Mouse (Mus musculus) megakaryocyte, embryonic 14.5 days (primary cell): ENCODE results near the gene Yeats2. TPM values are rescaled to one million over a fixed set of nuclear protein-coding genes. Genes with fewer than 3 reads are reported as not detected.

Experiments
- H3K27me3 ChIP-seq: replicated peaks from 2 replicates; pipeline ENCODE3; 2012; ENCODE audit warnings: inconsistent platforms
- H3K36me3 ChIP-seq: replicated peaks from 2 replicates; pipeline ENCODE3; 2012; ENCODE audit warnings: low read length, inconsistent platforms, mixed read lengths
- H3K4me1 ChIP-seq: 2 replicates; pipeline ENCODE4 v1.6.1; 2012; ENCODE audit warnings: inconsistent platforms
- H3K4me3 ChIP-seq: replicated peaks from 2 replicates; pipeline ENCODE3; 2012; ENCODE audit warnings: moderate library complexity, mild to moderate bottlenecking, inconsistent platforms
- H3K9me3 ChIP-seq: 2 replicates; pipeline ENCODE4 v1.6.1; 2012; ENCODE audit warnings: inconsistent platforms
- FLI1 ChIP-seq: IDR thresholded peaks from 2 replicates; pipeline ENCODE4 v1.6.1; 2012; ENCODE audit warnings: low read length, inconsistent platforms, mixed read lengths
- GATA1 ChIP-seq: IDR thresholded peaks from 3 replicates; pipeline ENCODE4 v1.6.1; 2012; ENCODE audit warnings: mixed read lengths, low read length, inconsistent platforms, borderline replicate concordance
- polyA plus RNA-seq: library from polyadenylated mRNA; stranded (reverse); fragments of >175 nt; gene quantifications from 2 replicates; pipeline ENCODE4 v1.2.3, GENCODE M21; 2012; ENCODE audit warnings: low replicate concordance; ENCODE audit not compliant: insufficient read depth

The Yeats2 gene
- 6.7 and 7.5 TPM in 2 replicates for polyA plus RNA-seq

GRCm38 (mm10) chr16:20140772-20141531 lies at the start of gene Yeats2:
Yeats2 (plus strand) TSS chr16:20141063.
- peaks cover 24% of the 10 kb centered on the region for H3K36me3 ChIP-seq
- no peaks in the 10 kb centered on the region for H3K9me3 ChIP-seq
- H3K4me3 ChIP-seq: peak within 1 kb of the TSS; percentile 97
- no peaks in the 10 kb centered on the region for H3K27me3 ChIP-seq
- H3K4me1 ChIP-seq: peaks cover 44% of the 10 kb centered on the region
- no peak for TF ChIP-seq GATA1
- TF ChIP-seq FLI1: no peak

DNA sequence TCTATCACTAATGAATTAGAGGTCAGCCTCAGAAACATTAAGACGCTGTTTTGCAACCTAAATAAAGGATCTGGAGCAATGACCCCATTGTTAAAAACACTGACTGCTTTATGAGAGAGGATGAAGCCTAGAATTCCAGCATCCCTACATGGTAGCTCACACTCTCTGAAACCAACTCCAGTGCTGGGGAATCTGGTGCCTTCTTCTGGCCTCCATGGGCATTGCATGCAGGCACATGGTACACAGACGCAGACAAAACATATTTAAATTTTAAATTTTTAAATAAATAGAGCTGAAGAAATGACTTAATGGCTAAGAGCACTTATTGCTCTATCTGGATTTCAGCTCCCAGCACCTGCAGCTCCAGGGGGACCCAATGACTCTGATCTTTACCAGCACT lies 44.9 kb upstream of the Yeats2 start:
- Histone ChIP-seq H3K27me3 (no peaks in the 10 kb centered on the region), H3K4me1 (peaks cover 24% of the 10 kb centered on the region; the same call in 1 of the 2 replicates)
- TF ChIP-seq GATA1: no peak
- TF ChIP-seq FLI1: no peak

DNA sequence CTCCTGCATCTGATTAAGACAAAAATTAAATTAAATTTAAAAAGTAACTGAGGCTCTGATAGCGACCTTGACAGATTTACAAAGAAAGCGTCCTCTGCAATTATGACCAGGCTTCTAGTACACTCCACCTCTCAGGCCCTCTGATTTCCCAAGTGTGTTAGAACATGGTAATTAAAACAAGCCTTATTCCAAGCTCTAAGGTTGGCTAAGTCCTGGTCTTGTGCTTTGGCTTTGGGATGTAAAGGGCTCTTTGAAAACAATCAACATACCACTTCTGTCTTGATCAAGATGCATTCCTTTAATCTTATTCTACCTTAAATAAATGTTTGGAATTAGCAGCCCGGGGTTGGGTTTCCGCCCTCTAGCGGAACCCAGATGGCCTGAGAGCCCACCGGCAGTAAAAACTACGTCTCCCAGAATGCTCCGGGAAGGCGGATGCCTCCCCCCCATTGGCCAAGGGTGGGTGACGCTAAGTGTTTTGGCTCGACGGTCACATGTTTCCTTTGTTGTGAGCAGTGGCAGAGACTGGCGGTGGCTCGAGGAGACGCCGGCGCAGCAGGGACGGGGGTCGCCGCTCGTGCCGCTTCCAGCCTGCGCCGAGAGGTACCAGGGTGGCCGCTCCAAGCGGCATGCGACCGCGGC lies 43.7 kb upstream of the Yeats2 start, which contains the start of gene Klhl24:
Gene Klhl24 (plus strand): TSS at position 474 of the 642 bp plus-strand sequence.
- Histone ChIP-seq H3K27me3 (no peaks in the 10 kb centered on the region), H3K36me3 (peaks cover 37% of the 10 kb centered on the region), H3K4me3 (peak within 1 kb of the TSS; percentile 94), H3K4me1 (peaks cover 20% of the 10 kb centered on the region; the same call in 1 of the 2 replicates), H3K9me3 (peaks cover 7% of the 10 kb centered on the region)
- TF ChIP-seq FLI1 (no peak), GATA1 (no peak)

More for the DNA sequence above, 44.9 kb upstream of the Yeats2 start:
- Histone ChIP-seq H3K36me3 (peaks cover 29% of the 10 kb centered on the region), H3K9me3 (peaks cover 7% of the 10 kb centered on the region), H3K4me3 (no peak overlapping the region)

GRCm38 (mm10) chr16:20097711-20098374 lies 43.0 kb upstream of the Yeats2 start:
- Histone ChIP-seq H3K4me1 (peaks cover 20% of the 10 kb centered on the region; the same call in 1 of the 2 replicates), H3K36me3 (peaks cover 44% of the 10 kb centered on the region)

DNA sequence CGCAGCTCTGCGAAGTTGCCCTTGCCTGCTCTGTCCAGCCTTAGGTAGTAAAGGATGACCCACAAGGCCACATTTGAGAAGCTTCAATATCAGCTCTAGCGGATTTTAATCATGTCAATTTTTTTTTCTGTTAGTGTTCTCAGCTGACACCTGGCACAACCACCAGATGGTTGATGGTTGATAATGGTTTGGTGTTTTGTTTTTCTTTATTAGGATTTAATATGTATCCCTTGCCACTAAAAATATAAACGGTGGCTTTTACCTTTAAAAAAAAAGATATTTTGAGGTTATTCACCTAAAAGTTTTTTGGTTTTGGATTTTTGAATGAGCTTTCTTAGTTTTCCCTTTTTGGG lies 42.5 kb upstream of the Yeats2 start:
- H3K27me3 ChIP-seq: no peaks in the 10 kb centered on the region
- TF ChIP-seq FLI1 (no peak), GATA1 (no peak)
- peaks cover 20% of the 10 kb centered on the region; the same call in 1 of the 2 replicates for H3K4me1 ChIP-seq
- H3K9me3 ChIP-seq: peaks cover 10% of the 10 kb centered on the region
- peak overlapping the region; percentile 94 for H3K4me3 ChIP-seq
- peaks cover 49% of the 10 kb centered on the region for H3K36me3 ChIP-seq

More at GRCm38 (mm10) chr16:20097711-20098374, 43.0 kb upstream of the Yeats2 start:
- H3K4me3 ChIP-seq: peak overlapping the region; percentile 94
- H3K27me3 ChIP-seq: no peaks in the 10 kb centered on the region
- TF ChIP-seq FLI1 (no peak), GATA1 (no peak)
- H3K9me3 ChIP-seq: peaks cover 7% of the 10 kb centered on the region

DNA sequence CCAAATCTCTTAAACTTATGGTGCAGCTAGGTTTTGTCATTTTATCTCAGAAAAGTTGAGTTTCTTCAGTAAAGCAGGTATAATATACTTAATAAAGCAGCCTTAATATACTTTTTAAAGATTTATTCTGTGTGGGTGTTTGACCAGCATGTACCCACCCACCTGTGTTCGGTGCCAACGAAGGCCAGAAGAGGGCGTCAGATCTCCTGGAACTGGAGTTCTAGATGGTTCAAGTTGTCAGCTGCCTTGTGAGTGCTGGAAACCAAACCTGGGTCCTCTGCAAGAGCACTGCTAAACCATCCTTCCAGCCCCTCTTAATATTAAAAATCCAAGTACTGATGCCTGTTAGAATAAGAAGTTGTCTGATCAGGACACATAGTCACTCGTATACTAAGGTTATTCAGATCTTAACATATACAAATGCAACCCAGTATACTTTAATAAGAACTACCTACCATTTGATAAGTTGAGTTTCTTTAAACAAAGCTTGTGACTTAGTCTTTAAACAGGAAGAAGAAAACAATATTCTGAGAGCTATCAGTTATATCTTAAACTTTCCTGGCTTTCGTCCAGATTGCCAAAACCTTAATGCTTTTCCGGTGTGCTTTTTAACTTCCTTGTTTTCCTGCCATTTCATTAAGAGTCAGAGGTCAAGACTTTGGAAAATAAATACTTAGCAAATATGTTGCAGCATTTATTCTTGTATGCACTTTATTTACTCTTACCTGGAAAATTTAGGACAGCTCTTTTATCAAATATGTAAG lies 41.8 kb upstream of the Yeats2 start:
- H3K4me3 ChIP-seq: peak overlapping the region; percentile 94

DNA sequence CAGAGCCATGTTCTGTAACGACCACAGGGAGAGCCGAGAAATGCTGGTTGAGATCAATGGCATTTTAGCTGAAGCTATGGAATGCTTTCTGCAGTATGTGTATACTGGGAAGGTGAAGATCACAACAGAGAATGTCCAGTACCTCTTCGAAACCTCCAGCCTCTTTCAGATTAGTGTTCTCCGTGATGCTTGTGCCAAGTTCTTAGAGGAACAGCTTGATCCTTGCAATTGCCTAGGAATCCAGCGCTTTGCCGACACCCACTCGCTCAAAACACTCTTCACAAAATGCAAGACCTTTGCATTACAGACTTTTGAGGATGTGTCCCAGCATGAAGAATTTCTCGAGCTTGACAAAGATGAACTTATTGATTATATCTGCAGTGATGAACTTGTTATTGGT lies 33.9 kb upstream of the Yeats2 start:
- no peak for TF ChIP-seq FLI1
- no peak for TF ChIP-seq GATA1
- no peaks in the 10 kb centered on the region for H3K27me3 ChIP-seq
- peaks cover 26% of the 10 kb centered on the region for H3K4me1 ChIP-seq
- H3K4me3 ChIP-seq: no peak overlapping the region
- peaks cover 96% of the 10 kb centered on the region for H3K36me3 ChIP-seq
- H3K9me3 ChIP-seq: peaks cover 16% of the 10 kb centered on the region

More for the DNA sequence above, 41.8 kb upstream of the Yeats2 start:
- Histone ChIP-seq H3K36me3 (peaks cover 51% of the 10 kb centered on the region), H3K4me1 (peaks cover 21% of the 10 kb centered on the region), H3K27me3 (no peaks in the 10 kb centered on the region), H3K9me3 (peaks cover 14% of the 10 kb centered on the region)
- TF ChIP-seq GATA1 (no peak), FLI1 (no peak)

GRCm38 (mm10) chr16:20108961-20109360 lies 31.9 kb upstream of the Yeats2 start:
- Histone ChIP-seq H3K36me3 (peaks cover 93% of the 10 kb centered on the region), H3K4me1 (peaks cover 28% of the 10 kb centered on the region)
- TF ChIP-seq GATA1 (no peak), FLI1 (no peak)

DNA sequence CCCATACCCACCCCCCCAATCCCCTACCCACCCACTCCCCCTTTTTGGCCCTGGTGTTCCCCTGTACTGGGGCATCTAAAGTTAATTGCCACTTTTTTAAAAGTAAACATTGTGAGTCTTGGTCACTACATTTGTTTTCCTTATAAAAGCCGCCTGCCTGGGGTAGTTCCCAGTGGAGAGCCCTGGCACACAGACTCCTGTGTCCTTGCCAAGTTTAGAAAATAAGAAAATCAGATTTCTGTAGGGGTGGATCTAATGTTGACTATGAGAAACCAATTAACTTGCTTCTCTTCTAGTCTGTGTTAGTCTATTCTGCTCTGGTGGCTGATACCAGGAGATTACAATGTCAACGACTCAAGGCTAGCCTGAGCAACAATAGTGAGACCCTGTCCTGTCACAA lies 28.2 kb upstream of the Yeats2 start:
- Histone ChIP-seq H3K9me3 (peaks cover 4% of the 10 kb centered on the region), H3K36me3 (peaks cover 93% of the 10 kb centered on the region)
- TF ChIP-seq GATA1 (no peak), FLI1 (no peak)

More at GRCm38 (mm10) chr16:20108961-20109360, 31.9 kb upstream of the Yeats2 start:
- Histone ChIP-seq H3K4me3 (peak overlapping the region; percentile 60), H3K9me3 (peaks cover 7% of the 10 kb centered on the region), H3K27me3 (no peaks in the 10 kb centered on the region)

More for the DNA sequence above, 28.2 kb upstream of the Yeats2 start:
- H3K27me3 ChIP-seq: no peaks in the 10 kb centered on the region
- H3K4me1 ChIP-seq: peaks cover 19% of the 10 kb centered on the region
- H3K4me3 ChIP-seq: no peak overlapping the region
